ENCODE assay signal across 10 mouse cellular contexts in the genomic region with DNA sequence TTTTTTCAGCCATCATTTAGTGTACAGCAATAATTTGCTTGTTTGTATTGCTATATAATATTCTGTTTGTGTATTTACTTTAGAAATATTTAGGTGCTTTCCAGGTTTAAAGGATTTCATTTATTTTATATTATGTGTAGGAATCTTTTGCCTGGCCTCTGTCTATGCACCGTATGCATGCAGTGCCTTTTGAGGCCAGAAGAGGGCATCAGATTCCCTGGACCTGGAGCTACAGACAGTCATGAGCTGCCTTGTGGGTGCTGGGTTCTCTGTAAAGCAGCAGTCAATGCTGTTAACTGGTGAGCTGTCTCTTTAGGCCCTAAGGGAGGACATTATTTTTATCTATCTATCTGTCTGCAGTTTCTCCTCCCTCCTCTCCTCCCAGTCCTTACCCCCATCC. TPM values are rescaled to one million over a fixed set of nuclear protein-coding genes. Genes with fewer than 3 reads are reported as not detected.
DNase-seq lines count a peak whose midpoint lies in the region; ATAC-seq and TF ChIP-seq lines count a peak whose summit lies in the region.
"Had no signal": no experiment of that assay in that cellular context is flagged by ENCODE, and none has a peak within 500 bp of the region (broad histone marks: within the 10 kb centered on the region; RNA-seq: fewer than 3 reads in every experiment).

No protein-coding gene starts in this region.

- ATAC-seq in hindbrain, postnatal 0 days, result peak; percentile 31; the same call in 1 of the 2 replicates

- no peaks in the 10 kb centered on the region for H3K4me1 ChIP-seq in hindbrain, postnatal 0 days (ENCODE audit: insufficient read depth, low read length)
- H3K4me1 ChIP-seq: embryonic facial prominence, embryonic 12.5 days had no signal

- WGBS in hindbrain, postnatal 0 days, result 8% methylated on average over 1 of the region's 1 CpGs

- no peak overlapping the region for H3K9ac ChIP-seq in hindbrain, postnatal 0 days (replicated peaks; ENCODE audit: low read length)
- H3K9ac ChIP-seq: embryonic facial prominence, embryonic 12.5 days; liver, embryonic 15.5 days had no signal

- DNase-seq in gastrocnemius, postnatal 10 days, result peak; percentile 20
- DNase-seq in gastrocnemius, postnatal 36 days, result no peak
- peak; percentile 26 for DNase-seq in ovary, postnatal 14 days (ENCODE audit: low spot score)
- DNase-seq in ovary, adult 18-20 months (ENCODE audit: low spot score), result no peak
- peak; percentile 37 for DNase-seq in c-Kit-positive CD71-positive TER-119-positive erythroid progenitor cells, embryonic 14.5 days (ENCODE audit: low spot score)
- peak; percentile 62 for DNase-seq in hindbrain, postnatal 0 days (ENCODE audit: low spot score)
- peak; percentile 68 for DNase-seq in mesoderm, embryonic 11.5 days (ENCODE audit: low read depth, low spot score)
- DNase-seq in thymus, postnatal 36 days, result peak; percentile 54 to 59

- no peak overlapping the region for H3K4me2 ChIP-seq in hindbrain, postnatal 0 days (ENCODE audit: low read depth, low read length)
- H3K4me2 ChIP-seq: embryonic facial prominence, embryonic 12.5 days; liver, embryonic 15.5 days had no signal

- H3K36me3 ChIP-seq in hindbrain, postnatal 0 days (ENCODE audit: insufficient read depth, low read length), result no peaks in the 10 kb centered on the region
- H3K36me3 ChIP-seq: embryonic facial prominence, embryonic 12.5 days; liver, embryonic 15.5 days had no signal

- H3K4me3 ChIP-seq in hindbrain, postnatal 0 days (ENCODE audit: low read length), result no peak overlapping the region
- H3K4me3 ChIP-seq: embryonic facial prominence, embryonic 12.5 days; liver, embryonic 15.5 days had no signal

- H3K9me3 ChIP-seq in hindbrain, postnatal 0 days (ENCODE audit: low read length), result no peaks in the 10 kb centered on the region
- H3K9me3 ChIP-seq: embryonic facial prominence, embryonic 12.5 days; liver, embryonic 15.5 days had no signal

- intact Hi-C loops in gastrocnemius, postnatal 36 days (cut with DNase I), result no loop called here

- H3K27me3 ChIP-seq in hindbrain, postnatal 0 days (ENCODE audit: insufficient read depth, low read length), result no peaks in the 10 kb centered on the region
- H3K27me3 ChIP-seq: embryonic facial prominence, embryonic 12.5 days had no signal

- peak; percentile 79 for TF ChIP-seq CTCF in hindbrain, postnatal 0 days (IDR thresholded peaks at IDR 0.05; ENCODE audit: low read depth)

- H3K27ac ChIP-seq in hindbrain, postnatal 0 days, result no peak overlapping the region
- H3K27ac ChIP-seq: embryonic facial prominence, embryonic 12.5 days; liver, embryonic 15.5 days had no signal

RNA-seq across cellular contexts. Expression of a gene that starts 3.0 kb away (rescaled TPM):
- total RNA-seq in gastrocnemius, postnatal 10 days (2021), result under 1 TPM; 0.47 to 0.59 TPM
- under 1 TPM; 0.64 to 0.72 TPM for total RNA-seq in gastrocnemius, postnatal 36 days (2021)
- 0.99 and 2.4 TPM in 2 replicates for total RNA-seq in hindbrain, postnatal 0 days (2014; rRNA removed)
- polyA plus RNA-seq in hindbrain, postnatal 0 days (2015; fragmentation: Nextera tagmentation; extraction: Ambion mirVana), result 2.5 and 3.0 TPM in 2 replicates

RNA-seq across cellular contexts. Expression of a gene that starts 3.1 kb away (rescaled TPM):
- not detected for total RNA-seq in gastrocnemius, postnatal 10 days (2021)
- total RNA-seq in gastrocnemius, postnatal 36 days (2021), result under 1 TPM in 1 of 2 experiments, not detected in 1; 0.17 TPM
- not detected in 2 replicates for total RNA-seq in hindbrain, postnatal 0 days (2014; rRNA removed)
- polyA plus RNA-seq in hindbrain, postnatal 0 days (2015; fragmentation: Nextera tagmentation; extraction: Ambion mirVana), result not detected in 2 replicates
- polyA plus RNA-seq: embryonic facial prominence, embryonic 12.5 days; liver, embryonic 15.5 days had no signal

RNA-seq across cellular contexts. Expression of a gene that starts 29.6 kb away (rescaled TPM):
- 1 to 10 TPM; 5.1 to 5.2 TPM for total RNA-seq in gastrocnemius, postnatal 10 days (2021)
- 10 to 100 TPM in 1 of 2 experiments, 1 to 10 TPM in 1; 9.1 to 10.8 TPM for total RNA-seq in gastrocnemius, postnatal 36 days (2021)
- total RNA-seq in hindbrain, postnatal 0 days (2014; rRNA removed), result 10.7 and 14.1 TPM in 2 replicates
- 21.2 and 21.3 TPM in 2 replicates for polyA plus RNA-seq in hindbrain, postnatal 0 days (2015; fragmentation: Nextera tagmentation; extraction: Ambion mirVana)

RNA-seq across cellular contexts. Expression of a gene that starts 29.7 kb away (rescaled TPM):
- total RNA-seq in gastrocnemius, postnatal 10 days (2021), result 10 to 100 TPM; 30.0 to 36.4 TPM
- 10 to 100 TPM; 52.8 to 65.1 TPM for total RNA-seq in gastrocnemius, postnatal 36 days (2021)
- total RNA-seq in hindbrain, postnatal 0 days (2014; rRNA removed), result 15.0 and 23.4 TPM in 2 replicates
- polyA plus RNA-seq in hindbrain, postnatal 0 days (2015; fragmentation: Nextera tagmentation; extraction: Ambion mirVana), result 42.7 and 45.3 TPM in 2 replicates

RNA-seq across cellular contexts. Expression of a gene that starts 30.1 kb away (rescaled TPM):
- total RNA-seq in gastrocnemius, postnatal 10 days (2021), result 1 to 10 TPM; 5.0 to 5.3 TPM
- 10 to 100 TPM in 1 of 2 experiments, 1 to 10 TPM in 1; 6.4 to 10.2 TPM for total RNA-seq in gastrocnemius, postnatal 36 days (2021)
- 30.4 and 32.0 TPM in 2 replicates for total RNA-seq in hindbrain, postnatal 0 days (2014; rRNA removed)
- 8.5 and 9.2 TPM in 2 replicates for polyA plus RNA-seq in hindbrain, postnatal 0 days (2015; fragmentation: Nextera tagmentation; extraction: Ambion mirVana)

Comparison
In these comparisons a context has a peak if more than half of its experiments do, and no peak if none do; other contexts are left out.
1. DNase-seq: peak in gastrocnemius, postnatal 10 days (single experiment), ovary, postnatal 14 days (single experiment), c-Kit-positive CD71-positive TER-119-positive erythroid progenitor cells, embryonic 14.5 days (single experiment), hindbrain, postnatal 0 days (single experiment), mesoderm, embryonic 11.5 days (single experiment) and thymus, postnatal 36 days (2 of 2); none in gastrocnemius, postnatal 36 days (0 of 2) and ovary, adult 18-20 months (single experiment).